Mouse (Mus musculus) forebrain, embryonic 15.5 days (tissue): ENCODE data around the gene Prkn. TPM values are rescaled to one million over a fixed set of nuclear protein-coding genes. Genes with fewer than 3 reads are reported as not detected.

Experiments used
- ATAC-seq: fragments of 200-750 bp; cut with Nextera tagmentation; replicated peaks from 2 replicates; pipeline ENCODE4 v1.8.0; 2017; ENCODE audit warnings: mild to moderate bottlenecking, moderate TSS enrichment, moderate library complexity
- H3K27ac ChIP-seq: fragments of 300-500 bp; sonication (generic); replicated peaks from 2 replicates; pipeline ENCODE4 v1.5.1; 2015; ENCODE audit warnings: mild to moderate bottlenecking, inconsistent platforms
- H3K27me3 ChIP-seq: fragments of 300-500 bp; sonication (generic); 2 replicates; pipeline ENCODE4 v1.6.1; 2015; ENCODE audit warnings: inconsistent platforms
- H3K36me3 ChIP-seq: fragments of 300-500 bp; sonication (generic); 2 replicates; pipeline ENCODE4 v1.6.1; 2015; ENCODE audit warnings: mild to moderate bottlenecking, inconsistent platforms
- H3K4me1 ChIP-seq: fragments of 300-500 bp; sonication (generic); 2 replicates; pipeline ENCODE4 v1.6.1; 2015; ENCODE audit warnings: inconsistent platforms
- H3K4me2 ChIP-seq: fragments of 300-500 bp; sonication (generic); replicated peaks from 2 replicates; pipeline ENCODE4 v1.6.1; 2015; ENCODE audit warnings: mild to moderate bottlenecking, inconsistent platforms
- H3K4me3 ChIP-seq: fragments of 300-500 bp; sonication (generic); 2 replicates; pipeline ENCODE4 v1.5.1; 2015; ENCODE audit warnings: mild to moderate bottlenecking, inconsistent platforms
- H3K9ac ChIP-seq: fragments of 300-500 bp; sonication (generic); replicated peaks from 2 replicates; pipeline ENCODE4 v1.6.1; 2015; ENCODE audit warnings: mild to moderate bottlenecking, inconsistent platforms
- H3K9me3 ChIP-seq: fragments of 300-500 bp; sonication (generic); 2 replicates; pipeline ENCODE4 v1.6.1; 2016; ENCODE audit warnings: inconsistent platforms
- WGBS: fragments of 180-500 bp; shearing (Covaris S2); methylation state at CpG from one replicate; pipeline ENCODE4 v1.1.7; 2015; ENCODE audit warnings: mixed read lengths; 5-methylcytosine and 5-hydroxymethylcytosine counted together
- polyA plus RNA-seq: library from polyadenylated mRNA; unstranded; fragments of >200 nt; fragmentation: Nextera tagmentation; extraction: Ambion mirVana; gene quantifications from 2 replicates; pipeline ENCODE4 v1.2.1, GENCODE M21; 2015

Gene Prkn
- polyA plus RNA-seq, 1 experiment from 2014 or later: 3.6 TPM

- H3K9me3 ChIP-seq: no peaks in the 10 kb centered on the region
Measured at GRCm38 (mm10) chr17:12061381-12061780, 1221.2 kb downstream of the Prkn start.

DNA sequence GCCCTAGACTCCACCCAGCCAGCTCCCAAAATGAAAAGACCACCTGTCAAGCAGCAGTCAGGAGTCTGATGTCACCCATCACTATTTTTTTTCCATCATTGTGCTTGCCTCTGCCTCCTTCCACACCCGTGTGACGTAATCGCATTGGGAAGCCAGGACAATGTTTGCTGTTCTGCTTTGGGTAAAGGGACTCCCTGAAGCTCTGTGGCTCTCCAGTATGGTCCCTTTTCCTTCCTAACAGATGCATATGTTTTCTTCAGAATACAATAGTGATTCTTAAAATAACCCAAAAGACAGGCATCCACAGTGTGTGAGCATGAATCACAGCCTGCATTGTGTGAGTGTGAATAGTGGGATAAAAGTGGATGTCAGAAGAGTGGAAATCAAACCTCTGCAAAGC, 1222.7 kb downstream of the Prkn start:
- Histone ChIP-seq H3K36me3 (no peaks in the 10 kb centered on the region), H3K4me1 (no peaks in the 10 kb centered on the region), H3K9ac (no peak overlapping the region), H3K4me3 (no peak overlapping the region), H3K27me3 (no peaks in the 10 kb centered on the region), H3K9me3 (no peaks in the 10 kb centered on the region), H3K27ac (no peak overlapping the region), H3K4me2 (no peak overlapping the region)
- WGBS: 54% methylated on average over 3 of the region's 3 CpGs
- no peak for ATAC-seq

More at GRCm38 (mm10) chr17:12061381-12061780, 1221.2 kb downstream of the Prkn start:
- 92% methylated on average over 10 of the region's 10 CpGs for WGBS
- no peaks in the 10 kb centered on the region for H3K27me3 ChIP-seq
- no peak overlapping the region for H3K4me2 ChIP-seq
- H3K36me3 ChIP-seq: no peaks in the 10 kb centered on the region
- no peak for ATAC-seq
- no peak overlapping the region for H3K4me3 ChIP-seq
- no peaks in the 10 kb centered on the region for H3K4me1 ChIP-seq
- no peak overlapping the region for H3K27ac ChIP-seq
- H3K9ac ChIP-seq: no peak overlapping the region

DNA sequence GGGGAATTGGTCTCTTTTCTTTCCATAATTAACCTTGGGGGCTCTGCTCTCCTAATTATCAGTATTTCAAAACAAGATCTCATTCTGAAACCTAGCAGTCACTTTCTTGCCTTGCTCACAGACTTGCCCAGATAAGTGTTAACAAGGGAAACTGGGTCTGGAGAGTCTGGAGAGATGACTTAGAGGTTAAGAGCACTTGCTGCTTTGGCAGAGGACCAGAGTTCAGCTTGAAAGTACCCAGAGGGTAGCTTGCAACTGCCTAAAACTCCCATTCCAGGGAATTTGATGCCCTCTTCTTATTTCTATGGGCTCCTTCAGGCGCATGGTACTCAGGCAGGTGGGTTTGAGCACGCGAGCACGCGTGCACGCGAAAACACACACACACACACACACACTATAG, 1223.3 kb downstream of the Prkn start:
- Histone ChIP-seq H3K4me3 (no peak overlapping the region), H3K27ac (no peak overlapping the region), H3K36me3 (no peaks in the 10 kb centered on the region), H3K4me2 (no peak overlapping the region), H3K4me1 (no peaks in the 10 kb centered on the region), H3K27me3 (no peaks in the 10 kb centered on the region), H3K9me3 (no peaks in the 10 kb centered on the region), H3K9ac (no peak overlapping the region)
- 98% methylated on average over 7 of the region's 7 CpGs for WGBS
- ATAC-seq: no peak

DNA sequence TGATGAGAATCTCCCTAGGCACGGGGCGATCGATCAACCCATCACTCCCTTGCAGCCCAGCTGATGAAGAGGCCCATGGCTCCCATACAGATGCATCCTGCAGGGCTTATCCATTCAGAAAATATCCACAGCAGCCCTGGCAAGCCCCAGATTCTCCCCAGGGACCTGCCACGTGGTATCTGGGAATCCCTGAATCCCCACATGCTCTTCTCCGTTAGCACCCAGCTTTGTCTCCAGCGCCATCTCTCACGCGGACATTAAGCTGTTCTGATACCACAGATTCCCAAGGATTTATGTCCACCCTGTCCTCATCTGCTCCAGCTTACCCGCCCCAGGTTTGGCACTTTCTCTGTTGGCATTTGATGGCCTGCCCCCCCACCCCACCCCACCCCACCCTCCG, 1225.9 kb downstream of the Prkn start:
- no peak overlapping the region for H3K27ac ChIP-seq
- ATAC-seq: no peak
- H3K27me3 ChIP-seq: no peaks in the 10 kb centered on the region
- H3K9me3 ChIP-seq: no peaks in the 10 kb centered on the region
- no peak overlapping the region for H3K4me3 ChIP-seq
- WGBS: 81% methylated on average over 10 of the region's 10 CpGs
- no peaks in the 10 kb centered on the region for H3K36me3 ChIP-seq
- H3K9ac ChIP-seq: no peak overlapping the region
- H3K4me1 ChIP-seq: no peaks in the 10 kb centered on the region
- no peak overlapping the region for H3K4me2 ChIP-seq

DNA sequence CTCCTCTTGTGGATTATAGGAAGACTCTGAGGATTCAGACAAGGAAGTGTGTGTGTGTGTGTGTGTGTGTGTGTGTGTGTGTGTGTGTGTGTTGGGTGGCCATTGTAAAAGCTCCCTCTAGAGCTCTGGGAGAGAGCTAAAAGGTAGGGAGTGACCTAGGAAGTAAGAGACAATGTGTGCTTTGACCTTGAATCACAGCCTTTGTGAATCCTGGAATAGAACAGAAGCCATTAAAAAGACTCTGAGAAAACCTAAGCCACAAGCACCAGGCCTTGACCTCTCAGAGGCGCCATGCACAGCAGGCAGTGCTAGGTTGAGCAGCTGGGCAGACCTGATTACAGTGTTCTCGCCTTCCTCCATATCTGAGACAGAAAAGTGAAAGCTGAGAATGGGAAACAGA, 1236.6 kb downstream of the Prkn start:
- Histone ChIP-seq H3K4me3 (no peak overlapping the region), H3K9me3 (no peaks in the 10 kb centered on the region), H3K36me3 (no peaks in the 10 kb centered on the region), H3K4me2 (no peak overlapping the region), H3K4me1 (no peaks in the 10 kb centered on the region), H3K27ac (no peak overlapping the region), H3K27me3 (no peaks in the 10 kb centered on the region), H3K9ac (no peak overlapping the region)
- WGBS: 34% methylated on average over 2 of the region's 2 CpGs
- ATAC-seq: no peak

DNA sequence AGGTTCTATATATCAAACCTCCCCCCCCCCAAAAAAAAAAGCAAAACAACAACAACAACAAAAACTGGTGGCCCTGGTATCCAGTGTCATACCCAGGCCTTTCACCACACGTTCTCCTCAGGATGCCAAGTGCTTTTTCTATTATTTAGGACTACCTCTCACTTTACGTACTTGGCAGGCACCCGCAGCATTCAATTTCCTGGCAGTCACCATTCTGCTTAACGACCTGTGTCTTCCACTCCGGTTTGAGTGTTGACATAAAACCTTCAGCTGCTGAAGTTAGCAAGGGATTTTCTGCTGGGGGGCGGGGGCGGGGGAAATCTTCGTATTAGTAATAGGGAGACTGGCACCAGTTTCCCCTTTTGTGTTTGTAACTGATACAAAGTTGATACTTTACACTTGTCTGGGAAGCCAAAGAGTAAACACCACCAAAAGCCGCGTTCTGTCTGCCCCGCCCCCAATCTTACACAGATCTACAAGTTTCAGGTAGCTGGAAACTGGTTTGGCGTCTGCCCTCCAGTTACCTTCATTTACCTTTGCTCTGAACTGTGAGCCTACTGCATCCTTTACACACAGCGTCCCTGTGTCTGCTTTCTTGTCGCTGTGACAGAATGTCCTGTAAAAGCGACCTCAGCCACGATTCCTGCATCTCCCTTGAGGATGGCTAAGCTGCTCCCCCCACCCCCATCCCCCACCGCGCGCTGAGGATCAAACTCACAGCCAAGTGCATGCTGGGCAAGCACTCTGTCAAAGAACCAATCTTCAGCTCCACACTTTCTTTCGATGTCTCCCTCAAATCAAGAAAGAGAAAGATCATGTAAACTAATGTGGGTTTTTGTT, 1240.7 kb downstream of the Prkn start:
- H3K9ac ChIP-seq: no peak overlapping the region
- H3K27me3 ChIP-seq: no peaks in the 10 kb centered on the region
- H3K27ac ChIP-seq: no peak overlapping the region
- H3K4me1 ChIP-seq: no peaks in the 10 kb centered on the region
- no peak overlapping the region for H3K4me2 ChIP-seq
- H3K36me3 ChIP-seq: no peaks in the 10 kb centered on the region
- H3K4me3 ChIP-seq: no peak overlapping the region
- no peaks in the 10 kb centered on the region for H3K9me3 ChIP-seq
- ATAC-seq: no peak
- 44% methylated on average over 20 of the region's 20 CpGs for WGBS

DNA sequence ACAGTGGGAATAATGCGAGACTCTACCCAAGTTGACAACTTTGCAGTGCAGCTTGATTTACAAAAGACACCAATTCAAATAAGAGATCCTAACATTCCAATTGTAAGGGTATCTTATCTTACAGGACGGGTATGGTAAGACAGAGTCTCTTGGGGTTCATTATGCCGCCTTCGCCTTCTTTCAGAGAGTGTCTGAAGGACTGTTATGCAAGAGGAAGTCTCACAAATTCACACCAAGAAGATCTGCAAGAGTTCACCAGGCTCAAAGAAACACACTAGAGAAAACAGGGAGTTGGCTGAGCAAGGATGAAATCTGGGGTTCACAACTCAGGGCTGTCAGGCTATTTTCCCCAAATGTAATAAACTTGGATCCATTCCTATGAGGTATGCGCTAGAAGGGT, 1242.0 kb downstream of the Prkn start:
- Histone ChIP-seq H3K9me3 (no peaks in the 10 kb centered on the region), H3K4me1 (no peaks in the 10 kb centered on the region), H3K4me3 (no peak overlapping the region), H3K27me3 (no peaks in the 10 kb centered on the region), H3K4me2 (no peak overlapping the region), H3K9ac (no peak overlapping the region), H3K36me3 (no peaks in the 10 kb centered on the region), H3K27ac (no peak overlapping the region)
- no peak for ATAC-seq
- 89% methylated on average over 5 of the region's 5 CpGs for WGBS

DNA sequence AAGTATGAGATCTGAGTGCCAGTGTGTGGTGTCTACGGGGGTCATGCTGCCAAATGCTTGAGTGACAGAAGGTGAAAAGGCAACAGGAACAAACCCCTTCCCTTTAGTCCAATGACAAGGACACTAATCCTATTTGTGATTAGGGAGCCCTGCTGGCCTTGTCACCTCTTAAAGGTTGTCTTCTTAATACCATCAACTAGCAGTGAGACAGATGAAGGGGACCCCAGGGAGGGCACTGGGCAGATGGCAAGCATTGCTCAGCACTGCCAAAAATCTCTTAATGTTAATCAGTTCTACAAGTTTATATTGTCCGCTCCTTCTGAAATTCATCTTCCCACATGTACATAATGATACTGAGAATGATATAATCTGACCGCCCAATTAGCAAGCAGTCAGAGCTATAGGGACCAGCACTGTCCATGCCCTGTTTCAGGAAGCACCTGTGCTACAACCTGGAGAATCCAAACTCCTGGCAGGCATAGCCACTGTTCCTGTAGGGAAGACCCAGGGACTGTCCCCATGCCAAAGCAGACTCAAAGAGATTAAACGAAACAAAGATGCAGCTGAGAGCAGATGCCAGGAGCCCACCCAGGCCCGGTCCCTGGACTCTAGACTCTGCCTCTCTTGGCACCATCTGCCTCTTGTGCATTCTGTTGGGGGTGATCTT, 1250.2 kb downstream of the Prkn start:
- Histone ChIP-seq H3K4me1 (0 out of 2 replicates have a peak, but pooled peaks cover 2% of the 10 kb centered on the region), H3K4me3 (no peak overlapping the region), H3K9me3 (no peaks in the 10 kb centered on the region), H3K27me3 (no peaks in the 10 kb centered on the region), H3K4me2 (no peak overlapping the region), H3K36me3 (no peaks in the 10 kb centered on the region), H3K27ac (no peak overlapping the region), H3K9ac (no peak overlapping the region)
- WGBS: 57% methylated on average over 5 of the region's 5 CpGs
- ATAC-seq: no peak

GRCm38 (mm10) chr17:12092901-12093564, 1252.8 kb downstream of the Prkn start:
- 77% methylated on average over 6 of the region's 6 CpGs for WGBS
- ATAC-seq: no peak
- H3K9ac ChIP-seq: no peak overlapping the region
- H3K9me3 ChIP-seq: no peaks in the 10 kb centered on the region
- H3K4me2 ChIP-seq: no peak overlapping the region
- H3K36me3 ChIP-seq: no peaks in the 10 kb centered on the region
- 0 out of 2 replicates have a peak, but pooled peaks cover 2% of the 10 kb centered on the region for H3K4me1 ChIP-seq
- H3K27ac ChIP-seq: no peak overlapping the region
- H3K27me3 ChIP-seq: no peaks in the 10 kb centered on the region
- H3K4me3 ChIP-seq: no peak overlapping the region

DNA sequence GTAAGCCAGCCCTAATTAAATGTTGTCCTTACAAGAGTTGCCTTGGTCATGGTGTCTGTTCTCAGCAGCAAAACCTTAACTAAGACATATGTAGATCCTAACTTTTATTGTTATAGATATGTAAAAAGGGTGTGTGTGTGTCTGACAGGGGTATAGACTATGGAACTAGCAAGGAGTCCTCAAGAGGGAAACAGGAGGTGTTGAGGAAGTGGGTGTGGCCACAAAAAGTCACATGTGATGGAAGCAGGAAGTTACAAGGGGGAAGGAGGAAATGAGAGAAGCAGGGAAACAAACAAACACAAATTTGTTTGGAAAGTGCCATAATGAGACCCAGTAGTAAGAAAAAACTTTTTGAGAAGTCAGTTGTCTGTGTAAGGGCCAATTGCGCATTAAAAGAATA, 1253.8 kb downstream of the Prkn start:
- 0 out of 2 replicates have a peak, but pooled peaks cover 2% of the 10 kb centered on the region for H3K4me1 ChIP-seq
- H3K9ac ChIP-seq: no peak overlapping the region
- no peak overlapping the region for H3K4me3 ChIP-seq
- no peaks in the 10 kb centered on the region for H3K9me3 ChIP-seq
- H3K27ac ChIP-seq: no peak overlapping the region
- no peak overlapping the region for H3K4me2 ChIP-seq
- H3K27me3 ChIP-seq: no peaks in the 10 kb centered on the region
- WGBS: 97% methylated on average over 1 of the region's 1 CpGs
- no peak for ATAC-seq
- no peaks in the 10 kb centered on the region for H3K36me3 ChIP-seq

DNA sequence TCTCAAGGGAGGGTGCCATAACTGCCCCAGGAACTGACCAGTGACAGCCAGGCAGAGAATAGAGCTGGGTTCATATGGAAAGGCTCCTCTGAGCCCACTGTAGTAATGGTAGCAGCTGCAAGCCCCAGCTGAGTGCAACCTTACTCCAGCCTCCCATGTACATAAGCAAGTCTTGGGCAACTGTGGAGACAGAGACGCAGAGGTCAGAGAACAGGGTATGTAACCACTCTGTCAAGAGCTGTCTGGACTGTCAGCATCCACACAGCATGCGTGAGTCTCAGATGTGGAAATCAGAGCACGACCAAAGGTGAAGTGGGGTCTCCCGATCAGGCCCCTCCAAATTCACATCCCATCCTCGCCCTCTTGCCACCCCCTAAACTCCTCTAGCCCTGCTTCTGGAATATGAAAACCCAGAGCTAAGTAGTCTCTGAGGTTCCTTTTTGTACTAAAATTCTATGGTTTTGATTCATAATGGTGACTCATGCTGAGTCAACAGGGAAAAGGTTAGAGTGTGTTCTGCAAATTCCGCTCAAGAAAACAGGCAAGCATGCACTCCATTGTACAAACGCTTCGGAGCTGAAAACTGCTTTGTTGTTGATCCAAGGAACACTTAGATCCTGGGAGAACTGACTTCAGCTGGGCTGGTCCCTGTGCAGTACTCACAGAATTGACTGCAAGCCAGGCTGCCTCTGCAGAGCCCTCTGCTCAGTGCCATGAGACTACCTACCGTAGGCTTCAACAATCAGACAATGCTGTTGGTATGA, 1254.8 kb downstream of the Prkn start:
- Histone ChIP-seq H3K27ac (no peak overlapping the region), H3K9ac (no peak overlapping the region), H3K27me3 (no peaks in the 10 kb centered on the region), H3K4me3 (no peak overlapping the region), H3K36me3 (no peaks in the 10 kb centered on the region), H3K9me3 (no peaks in the 10 kb centered on the region), H3K4me1 (0 out of 2 replicates have a peak, but pooled peaks cover 2% of the 10 kb centered on the region), H3K4me2 (no peak overlapping the region)
- no peak for ATAC-seq
- 79% methylated on average over 9 of the region's 9 CpGs for WGBS

- no peak overlapping the region for H3K4me3 ChIP-seq
- H3K36me3 ChIP-seq: no peaks in the 10 kb centered on the region
- H3K4me1 ChIP-seq: no peaks in the 10 kb centered on the region
- ATAC-seq: no peak
- H3K4me2 ChIP-seq: no peak overlapping the region
- H3K9ac ChIP-seq: no peak overlapping the region
- no peaks in the 10 kb centered on the region for H3K27me3 ChIP-seq
- no peak overlapping the region for H3K27ac ChIP-seq
- H3K9me3 ChIP-seq: no peaks in the 10 kb centered on the region
Measured at GRCm38 (mm10) chr17:12099415-12099814, 1259.2 kb downstream of the Prkn start.
